ENCODE assay signal across 14 mouse cellular contexts in the genomic region with DNA sequence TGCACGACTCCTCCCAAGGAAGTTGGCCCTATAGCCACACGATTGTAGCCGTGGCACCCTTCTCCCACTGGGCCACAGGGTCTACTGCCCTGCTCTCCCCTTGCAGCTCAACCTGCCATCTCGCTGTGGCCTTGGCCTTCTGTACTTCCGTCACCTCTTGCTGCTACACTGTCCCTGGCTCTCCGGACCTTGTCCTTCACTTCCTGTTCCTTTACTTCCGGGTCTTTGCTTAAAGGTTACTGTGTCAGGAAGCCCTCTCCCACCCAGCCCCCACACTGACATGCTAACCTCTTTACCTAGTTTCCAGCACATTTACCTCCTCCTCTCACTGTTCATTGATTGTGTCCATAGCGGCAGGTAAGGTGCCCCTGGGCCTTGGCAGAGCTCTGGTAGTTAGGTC.
DNase-seq lines count a peak whose midpoint lies in the region; ATAC-seq and TF ChIP-seq lines count a peak whose summit lies in the region.
"Had no signal": no experiment of that assay in that cellular context is flagged by ENCODE, and none has a peak within 500 bp of the region (broad histone marks: within the 10 kb centered on the region; RNA-seq: fewer than 3 reads in every experiment).

No protein-coding gene starts in this region.

- no peak for TF ChIP-seq EP300 in stomach, postnatal 0 days (optimal IDR thresholded peaks at IDR 0.05)

- H3K4me2 ChIP-seq in forebrain, embryonic 15.5 days (replicated peaks) = no peak overlapping the region
- no peak overlapping the region for H3K4me2 ChIP-seq in kidney, postnatal 0 days (ENCODE audit: low read length)
- no peak overlapping the region for H3K4me2 ChIP-seq in stomach, postnatal 0 days (replicated peaks; ENCODE audit: low read depth)
- H3K4me2 ChIP-seq: limb, embryonic 15.5 days; neural tube, embryonic 15.5 days had no signal

- H3K27me3 ChIP-seq in forebrain, embryonic 10.5 days (ENCODE audit: poor library complexity, severe bottlenecking) = no peaks in the 10 kb centered on the region
- no peaks in the 10 kb centered on the region for H3K27me3 ChIP-seq in forebrain, embryonic 15.5 days
- H3K27me3 ChIP-seq in kidney, postnatal 0 days (ENCODE audit: insufficient read depth, low read length) = no peaks in the 10 kb centered on the region
- H3K27me3 ChIP-seq in thymus, adult 2 months (ENCODE audit: control insufficient read depth, insufficient read depth, low read length) = no peaks in the 10 kb centered on the region
- H3K27me3 ChIP-seq in stomach, postnatal 0 days (ENCODE audit: control insufficient read depth, insufficient read depth, low read length) = no peaks in the 10 kb centered on the region
- H3K27me3 ChIP-seq: limb, embryonic 15.5 days; neural tube, embryonic 15.5 days had no signal

- H3K4me1 ChIP-seq in forebrain, embryonic 10.5 days = peaks cover 68% of the 10 kb centered on the region
- peaks cover 43% of the 10 kb centered on the region for H3K4me1 ChIP-seq in forebrain, embryonic 15.5 days
- H3K4me1 ChIP-seq in kidney, postnatal 0 days (replicated peaks; ENCODE audit: insufficient read depth, low read length) = peaks cover 18% of the 10 kb centered on the region; the same call in 1 of the 2 replicates
- H3K4me1 ChIP-seq in thymus, adult 2 months (replicated peaks; ENCODE audit: control insufficient read depth, insufficient read depth, low read length) = peaks cover 11% of the 10 kb centered on the region
- peaks cover 3% of the 10 kb centered on the region; the same call in 1 of the 2 replicates for H3K4me1 ChIP-seq in stomach, postnatal 0 days (replicated peaks; ENCODE audit: control insufficient read depth, insufficient read depth)

- no peak overlapping the region for H3K4me3 ChIP-seq in forebrain, embryonic 10.5 days
- no peak overlapping the region for H3K4me3 ChIP-seq in forebrain, embryonic 15.5 days
- no peak overlapping the region for H3K4me3 ChIP-seq in kidney, postnatal 0 days (replicated peaks; ENCODE audit: low read depth, low read length)
- H3K4me3 ChIP-seq in thymus, adult 2 months (ENCODE audit: control insufficient read depth, insufficient read depth, low read length) = peak overlapping the region; percentile 16
- H3K4me3 ChIP-seq in stomach, postnatal 0 days (ENCODE audit: low read depth, low read length) = no peak overlapping the region
- H3K4me3 ChIP-seq: limb, embryonic 15.5 days; neural tube, embryonic 15.5 days had no signal

- WGBS in forebrain, embryonic 10.5 days = 86% methylated on average over 8 of the region's 8 CpGs
- WGBS in forebrain, embryonic 15.5 days = 82% methylated on average over 8 of the region's 8 CpGs
- 61% methylated on average over 8 of the region's 8 CpGs for WGBS in kidney, postnatal 0 days
- WGBS in thymus, adult 2 months = 85% methylated on average over 8 of the region's 8 CpGs
- WGBS in stomach, postnatal 0 days = 65% methylated on average over 8 of the region's 8 CpGs

- H3K9me3 ChIP-seq in forebrain, embryonic 10.5 days = no peaks in the 10 kb centered on the region
- H3K9me3 ChIP-seq in forebrain, embryonic 15.5 days = no peaks in the 10 kb centered on the region
- H3K9me3 ChIP-seq in kidney, postnatal 0 days (replicated peaks; ENCODE audit: low read length) = no peaks in the 10 kb centered on the region
- no peaks in the 10 kb centered on the region for H3K9me3 ChIP-seq in stomach, postnatal 0 days (ENCODE audit: control insufficient read depth, low read length)
- H3K9me3 ChIP-seq: limb, embryonic 15.5 days; neural tube, embryonic 15.5 days had no signal

- no peak for TF ChIP-seq CTCF in kidney, postnatal 0 days (IDR thresholded peaks at IDR 0.05; ENCODE audit: low read depth)
- no peak for TF ChIP-seq CTCF in thymus, adult 2 months (IDR thresholded peaks at IDR 0.05; ENCODE audit: borderline replicate concordance, control insufficient read depth, extremely low read depth, insufficient read depth, low read length, poor library complexity)
- no peak for TF ChIP-seq CTCF in stomach, postnatal 0 days (IDR thresholded peaks at IDR 0.05; ENCODE audit: low read depth)

- peak overlapping the region; percentile 82 for H3K27ac ChIP-seq in forebrain, embryonic 10.5 days
- H3K27ac ChIP-seq in forebrain, embryonic 15.5 days (replicated peaks) = no peak overlapping the region
- H3K27ac ChIP-seq in kidney, postnatal 0 days = peak overlapping the region; percentile 64
- H3K27ac ChIP-seq in thymus, adult 2 months (ENCODE audit: control insufficient read depth, insufficient read depth, low read length) = no peak overlapping the region
- H3K27ac ChIP-seq in stomach, postnatal 0 days (replicated peaks) = peak overlapping the region; percentile 78
- H3K27ac ChIP-seq: limb, embryonic 15.5 days had no signal

- no peak overlapping the region for H3K9ac ChIP-seq in forebrain, embryonic 15.5 days (replicated peaks)
- peak overlapping the region; percentile 32; the same call in 1 of the 2 replicates for H3K9ac ChIP-seq in kidney, postnatal 0 days (ENCODE audit: low read depth, low read length)
- H3K9ac ChIP-seq in stomach, postnatal 0 days (ENCODE audit: low read length) = no peak overlapping the region
- H3K9ac ChIP-seq: limb, embryonic 15.5 days; neural tube, embryonic 15.5 days had no signal

- ATAC-seq in forebrain, embryonic 15.5 days (replicated peaks) = no peak
- no peak for ATAC-seq in kidney, postnatal 0 days (replicated peaks; ENCODE audit: low FRiP score, low read depth)
- no peak; the same call in 1 of the 2 replicates for ATAC-seq in stomach, postnatal 0 days (ENCODE audit: low FRiP score, low TSS enrichment)
- ATAC-seq: activated CD4-positive, CD25-positive, alpha-beta regulatory T cell, adult 4 months; lung, postnatal 0 days had no signal

- no peak for TF ChIP-seq POLR2A in thymus, adult 2 months (IDR thresholded peaks at IDR 0.05; ENCODE audit: control insufficient read depth, extremely low read depth, insufficient read depth, low read length, poor library complexity)

- H3K36me3 ChIP-seq in forebrain, embryonic 10.5 days (replicated peaks) = peaks cover 46% of the 10 kb centered on the region
- H3K36me3 ChIP-seq in forebrain, embryonic 15.5 days = peaks cover 14% of the 10 kb centered on the region
- peaks cover 8% of the 10 kb centered on the region; the same call in 1 of the 2 replicates for H3K36me3 ChIP-seq in kidney, postnatal 0 days (ENCODE audit: insufficient read depth, low read length)
- no peaks in the 10 kb centered on the region for H3K36me3 ChIP-seq in thymus, adult 2 months (ENCODE audit: control insufficient read depth, insufficient read depth, low read length)
- H3K36me3 ChIP-seq in stomach, postnatal 0 days (ENCODE audit: control insufficient read depth, insufficient read depth, low read length) = peaks cover 3% of the 10 kb centered on the region; the same call in 1 of the 2 replicates

- no peak for DNase-seq in forebrain, embryonic 10.5 days (ENCODE audit: extremely low spot score, low spot score)
- DNase-seq in kidney, postnatal 0 days (ENCODE audit: low spot score) = no peak
- DNase-seq in kidney, adult 8-10 months = no peak
- no peak for DNase-seq in thymus, adult 2 months
- no peak for DNase-seq in thymus, postnatal 25 days
- DNase-seq in stomach, postnatal 0 days (ENCODE audit: low spot score) = no peak
- no peak for DNase-seq in layer of hippocampus, adult 9-11 months
- DNase-seq: cerebellum, postnatal 36 days; retina, postnatal 1 day had no signal

Comparison
In these comparisons a context has a peak if more than half of its experiments do, and no peak if none do; other contexts are left out.
1. H3K27ac ChIP-seq: peak in forebrain, embryonic 10.5 days (single experiment), kidney, postnatal 0 days (single experiment) and stomach, postnatal 0 days (single experiment); none in forebrain, embryonic 15.5 days (single experiment) and thymus, adult 2 months (single experiment).